Mouse (Mus musculus) MEL (cell line): Measurements from ENCODE around the gene Grrp1. TPM values are rescaled to one million over a fixed set of nuclear protein-coding genes. Genes with fewer than 3 reads are reported as not detected.

ENCODE experiments used
- DNase-seq: peaks from one replicate; pipeline ENCODE4 v3.0.0; 2011; ENCODE audit warnings: low read depth, low spot score
- H3K27ac ChIP-seq: 2 replicates; pipeline ENCODE4 v1.5.1; 2012; ENCODE audit warnings: low read depth, mild to moderate bottlenecking, control low read depth, low read length, moderate library complexity; ENCODE audit not compliant: control insufficient read depth
- H3K27me3 ChIP-seq, 2 experiments: fragments of 150-350 bp in 1 of 2; sonication (generic) in 1 of 2; 2 replicates each; pipeline ENCODE4 v1.6.1; 2012; ENCODE audit warnings: low read length in 2 of 2, mild to moderate bottlenecking in 2 of 2, improper control_type of control experiment in 1 of 2, moderate library complexity in 1 of 2; ENCODE audit not compliant: insufficient read depth in 2 of 2, control insufficient read depth in 1 of 2
- H3K36me3 ChIP-seq, 2 experiments: 2 replicates each; pipeline ENCODE4 v1.6.1; 2012 to 2014; ENCODE audit warnings: low read length in 2 of 2, improper control_type of control experiment in 1 of 2, inconsistent platforms in 1 of 2, mild to moderate bottlenecking in 1 of 2; ENCODE audit not compliant: insufficient read depth in 2 of 2, control insufficient read depth in 1 of 2
- H3K4me1 ChIP-seq, 2 experiments: fragments of 150-350 bp in 1 of 2; sonication (generic) in 1 of 2; 2 replicates each; pipeline ENCODE4 v1.6.1; 2012; ENCODE audit warnings: low read length in 2 of 2, improper control_type of control experiment in 1 of 2, mild to moderate bottlenecking in 1 of 2; ENCODE audit not compliant: insufficient read depth in 2 of 2, control insufficient read depth in 1 of 2
- H3K4me3 ChIP-seq, 2 experiments: fragments of 150-350 bp in 1 of 2; sonication (generic) in 1 of 2; 2 replicates each; pipeline ENCODE4 v1.5.1; 2012; ENCODE audit warnings: low read depth in 2 of 2, low read length in 2 of 2, mild to moderate bottlenecking in 2 of 2, moderate library complexity in 2 of 2, control low read depth in 1 of 2, improper control_type of control experiment in 1 of 2; ENCODE audit not compliant: control insufficient read depth in 1 of 2, insufficient read depth in 1 of 2
- H3K79me2 ChIP-seq: 2 replicates; pipeline ENCODE4 v1.6.1; 2012; ENCODE audit warnings: mild to moderate bottlenecking, low read length, moderate library complexity; ENCODE audit not compliant: control insufficient read depth, poor library complexity, insufficient read depth
- H3K9ac ChIP-seq: 2 replicates; pipeline ENCODE4 v1.6.1; 2012; ENCODE audit warnings: low read depth, mild to moderate bottlenecking, control low read depth, low read length, moderate library complexity; ENCODE audit not compliant: control insufficient read depth, poor library complexity, severe bottlenecking
- H3K9me3 ChIP-seq: fragments of 150-350 bp; sonication (generic); replicated peaks from 2 replicates; pipeline ENCODE4 v1.6.1; 2012; ENCODE audit warnings: mild to moderate bottlenecking, low read length, improper control_type of control experiment, moderate library complexity; ENCODE audit not compliant: insufficient read depth
- BHLHE40 ChIP-seq: IDR thresholded peaks from 2 replicates; pipeline ENCODE4 v1.6.1; 2012; ENCODE audit warnings: low read depth, mild to moderate bottlenecking, inconsistent platforms, low read length, improper control_type of control experiment, borderline replicate concordance
- E2F4 ChIP-seq: IDR thresholded peaks from 2 replicates; pipeline ENCODE4 v1.6.1; 2011; ENCODE audit warnings: low read depth, low read length, improper control_type of control experiment, borderline replicate concordance
- EP300 ChIP-seq, 2 experiments: IDR thresholded peaks; 2 replicates each; pipeline ENCODE4 v1.6.1; 2011; ENCODE audit warnings: improper control_type of control experiment in 2 of 2, low read length in 2 of 2, low read depth in 1 of 2, mild to moderate bottlenecking in 1 of 2
- GABPA ChIP-seq: IDR thresholded peaks from 2 replicates; pipeline ENCODE4 v1.6.1; 2012; ENCODE audit warnings: low read depth, mild to moderate bottlenecking, inconsistent platforms, low read length, improper control_type of control experiment, moderate library complexity
- JUND ChIP-seq: IDR thresholded peaks from 2 replicates; pipeline ENCODE4 v1.6.1; 2011; ENCODE audit warnings: low read depth, mild to moderate bottlenecking, improper control_type of control experiment, low read length
- POLR2AphosphoS2 ChIP-seq: IDR thresholded peaks from 2 replicates; pipeline ENCODE4 v1.6.1; 2011; ENCODE audit warnings: low read length, improper control_type of control experiment
- USF2 ChIP-seq, 2 experiments: IDR thresholded peaks; 2 replicates each; pipeline ENCODE4 v1.6.1; 2011 to 2012; ENCODE audit warnings: improper control_type of control experiment in 2 of 2, low read length in 2 of 2, borderline replicate concordance in 1 of 2, inconsistent platforms in 1 of 2, low read depth in 1 of 2, mild to moderate bottlenecking in 1 of 2; ENCODE audit not compliant: insufficient read depth in 1 of 2
- ZC3H11A ChIP-seq: IDR thresholded peaks from 2 replicates; pipeline ENCODE4 v1.6.1; 2012; ENCODE audit warnings: low read depth, mild to moderate bottlenecking, inconsistent platforms, low read length, improper control_type of control experiment
- polyA plus RNA-seq, 2 experiments: library from polyadenylated mRNA; stranded (reverse) in 1 of 2; unstranded in 1 of 2; fragments of >175 nt in 1 of 2; fragments of >200 nt in 1 of 2; gene quantifications; 2 replicates each; pipeline versions ENCODE4 v1.2.1 to v1.2.4; 2012; ENCODE audit warnings: low replicate concordance in 2 of 2, low read depth in 1 of 2; ENCODE audit not compliant: insufficient read length in 2 of 2, insufficient read depth in 1 of 2, missing spikeins in 1 of 2
- total RNA-seq: library from RNA; depleted of rRNA; stranded (reverse); fragments of 300-350 nt; gene quantifications from 2 replicates; pipeline ENCODE4 v1.2.3, GENCODE M21; 2012; rRNA removed

The Grrp1 gene
- total RNA-seq (not detected in 2 replicates), polyA plus RNA-seq (not detected)

GRCm38 (mm10) chr4:134253722-134254324, at the start of gene Grrp1:
Gene Grrp1 (minus strand): TSS chr4:134254106.
- Histone ChIP-seq H3K4me3 (no peak within 1 kb of the TSS), H3K79me2 (no peaks in the 10 kb centered on the region), H3K4me1 (peaks cover 2 to 3% of the 10 kb centered on the region in 2 experiments; a peak in 1 of 4 replicates), H3K27ac (no peak within 1 kb of the TSS), H3K9ac (no peak within 1 kb of the TSS), H3K9me3 (no peaks in the 10 kb centered on the region), H3K36me3 (no peaks in the 10 kb centered on the region), H3K27me3 (no peaks in the 10 kb centered on the region)
- no peak for DNase-seq
- TF ChIP-seq GABPA, result no peak

- Histone ChIP-seq H3K4me3 (no peak overlapping the region), H3K36me3 (no peaks in the 10 kb centered on the region), H3K9ac (no peak overlapping the region), H3K27me3 (peaks cover 2% of the 10 kb centered on the region in 2 experiments; a peak in 2 of 4 replicates), H3K27ac (no peak overlapping the region), H3K4me1 (no peaks in the 10 kb centered on the region), H3K79me2 (no peaks in the 10 kb centered on the region), H3K9me3 (no peaks in the 10 kb centered on the region)
- DNase-seq, result no peak
- TF ChIP-seq POLR2AphosphoS2 (no peak), JUND (no peak), EP300 (IDR thresholded peaks at IDR 0.05; ENCODE audit: low read depth in 1 of 2, low read length in 2 of 2) (no peak)
Observed at GRCm38 (mm10) chr4:134302084-134302483, 48.2 kb upstream of the Grrp1 start.

GRCm38 (mm10) chr4:134300316-134300715, 46.4 kb upstream of the Grrp1 start:
- Histone ChIP-seq H3K4me1 (no peaks in the 10 kb centered on the region), H3K9me3 (no peaks in the 10 kb centered on the region), H3K79me2 (no peaks in the 10 kb centered on the region), H3K4me3 (no peak overlapping the region), H3K27ac (no peak overlapping the region), H3K27me3 (no peaks in the 10 kb centered on the region), H3K9ac (no peak overlapping the region), H3K36me3 (no peaks in the 10 kb centered on the region)
- TF ChIP-seq E2F4, result no peak
- no peak for TF ChIP-seq ZC3H11A
- no peak for TF ChIP-seq BHLHE40
- no peak for TF ChIP-seq USF2 (IDR thresholded peaks at IDR 0.05; ENCODE audit: borderline replicate concordance in 1 of 2, insufficient read depth in 1 of 2, low read depth in 1 of 2, low read length in 2 of 2)
- DNase-seq, result peak; percentile 18
